Mouse (Mus musculus) lung, adult 2 months (tissue): ENCODE measurements at regions not wholly inside any gene's neighbourhood (a gene's known extent, or its start where the extent isn't known, plus 50 kb on each side); places are given as distances from the start of the nearest gene placed in this dataset.

Experiments
- CTCF ChIP-seq: fragments of 200-500 bp; IDR thresholded peaks from 2 replicates; pipeline ENCODE4 v1.5.1; 2011; ENCODE audit warnings: mild to moderate bottlenecking, low read length, control low read depth; ENCODE audit not compliant: insufficient read depth
- POLR2A ChIP-seq: fragments of 200-500 bp; IDR thresholded peaks from 2 replicates; pipeline ENCODE4 v1.6.1; 2011; ENCODE audit warnings: low read depth, mild to moderate bottlenecking, control low read depth, low read length, borderline replicate concordance; ENCODE audit errors: extremely low read depth

- TF ChIP-seq CTCF, result no peak
- TF ChIP-seq POLR2A, result no peak
Observed at GRCm38 (mm10) chr4:105705996-105706395, 83.7 kb upstream of the Gm12728 start.
